Mouse (Mus musculus): ENCODE results near the gene Agfg2. TPM values are rescaled to one million over a fixed set of nuclear protein-coding genes. Genes with fewer than 3 reads are reported as not detected.
"Not testable (repeated sequence)": the region's sequence is repeated elsewhere in the genome, so short reads cannot be mapped to it uniquely, and the experiment has no call there.

The Agfg2 gene
- 10 to 100 TPM; 11.6 to 18.3 TPM for total RNA-seq (2021)

DNA sequence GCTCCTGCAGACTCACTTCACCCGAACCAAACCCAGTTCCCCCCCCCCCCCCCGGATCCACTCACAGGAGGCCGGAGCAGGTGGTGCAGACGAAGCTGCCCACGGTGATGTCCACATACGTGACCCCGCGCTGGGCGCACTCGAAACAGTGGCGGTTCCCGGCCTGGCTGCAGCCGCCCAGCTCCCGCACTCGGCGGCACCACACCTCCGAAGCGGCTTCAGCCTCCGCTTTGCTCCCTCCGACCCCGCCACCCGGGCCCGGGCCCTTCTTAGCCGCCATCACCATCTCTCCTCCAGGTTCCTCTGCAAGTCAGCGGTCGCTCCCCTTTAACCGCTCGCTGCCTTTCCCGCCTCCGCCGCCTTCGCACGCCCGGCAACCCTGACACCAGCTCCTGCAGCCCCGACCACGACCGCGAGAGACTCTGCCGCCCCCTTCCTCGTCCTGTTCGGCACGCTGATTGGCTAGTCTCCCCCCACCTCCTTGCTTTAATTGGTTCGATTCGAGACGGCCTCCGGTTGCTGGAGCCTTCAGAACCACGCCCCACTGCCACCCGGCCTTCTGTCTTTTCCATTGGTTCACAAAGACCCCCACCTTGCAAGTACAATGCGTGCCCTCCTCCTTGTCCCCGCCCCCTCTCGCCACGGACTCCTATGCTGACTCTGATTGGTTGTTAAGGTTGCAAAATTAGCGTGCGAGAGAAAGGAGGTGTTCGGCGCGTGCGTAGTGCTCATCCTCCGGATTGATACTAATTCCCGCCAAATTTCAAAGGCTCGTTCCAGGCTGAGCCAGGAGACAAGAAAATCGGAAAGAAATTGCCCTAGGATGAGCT, at the start of gene Agfg2:
Gene Agfg2 (minus strand): TSS at position 433 of the 830 bp plus-strand sequence.
- peak; percentile 91 for DNase-seq
- intact Hi-C loops (cut with DNase I) = loop anchor here (2.0 to 5.0 kb wide), 2 partner anchors 28 to 38 kb away; no protein-coding TSS in a partner anchor

DNA sequence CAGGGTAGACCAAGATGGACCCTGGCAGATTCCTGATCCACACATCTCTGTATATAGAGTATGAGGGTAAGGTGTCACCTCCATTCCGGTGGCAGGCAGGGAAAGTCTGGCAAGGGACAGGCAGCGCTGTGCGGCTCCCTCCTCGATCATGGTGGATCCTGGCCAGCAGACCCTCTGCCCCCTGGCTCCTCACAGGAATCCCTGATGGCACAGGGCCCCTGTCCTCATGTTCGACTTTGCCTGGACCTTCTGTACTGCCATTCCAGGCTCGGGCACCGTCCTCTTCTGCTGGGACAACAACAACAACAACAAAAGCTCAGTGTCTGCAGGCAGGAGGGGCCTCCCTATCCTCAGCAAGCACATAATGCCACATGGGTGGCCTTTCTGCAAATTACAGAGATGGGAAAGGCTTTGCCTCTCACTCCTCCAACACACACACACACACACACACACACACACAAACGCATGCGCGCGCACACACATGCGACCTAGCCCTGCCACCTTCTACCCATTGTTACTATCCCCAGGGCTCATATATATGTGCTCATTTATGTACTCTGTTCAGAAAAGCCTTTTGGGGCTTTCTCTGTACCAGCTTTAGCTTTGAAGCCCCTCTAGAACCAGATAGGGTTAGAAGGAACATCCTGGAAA, 49.2 kb upstream of the Agfg2 start:
- DNase-seq = no peak
- intact Hi-C loops (cut with DNase I) = no loop called here

DNA sequence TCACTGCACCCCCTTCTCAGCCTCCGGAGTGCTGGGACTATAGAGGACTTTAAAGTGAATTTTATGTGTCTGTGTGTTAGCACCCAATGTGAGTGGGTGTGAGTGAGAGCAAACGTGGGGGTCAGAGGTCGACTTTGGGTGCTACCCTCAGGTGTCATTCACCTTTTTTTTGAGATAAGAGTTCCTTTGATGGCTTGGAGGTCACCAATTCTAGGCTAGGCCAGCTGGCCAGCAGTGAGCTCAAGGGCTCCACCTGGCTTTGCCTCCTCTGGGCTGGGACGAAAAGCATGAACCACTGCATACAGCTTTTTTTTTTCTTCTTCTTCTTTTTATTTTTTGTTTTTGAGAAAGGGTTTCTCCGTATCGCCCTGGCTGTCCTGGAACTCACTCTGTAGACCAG, 42.2 kb upstream of the Agfg2 start:
- intact Hi-C loops (cut with DNase I) = no loop called here
- no peak for DNase-seq

DNA sequence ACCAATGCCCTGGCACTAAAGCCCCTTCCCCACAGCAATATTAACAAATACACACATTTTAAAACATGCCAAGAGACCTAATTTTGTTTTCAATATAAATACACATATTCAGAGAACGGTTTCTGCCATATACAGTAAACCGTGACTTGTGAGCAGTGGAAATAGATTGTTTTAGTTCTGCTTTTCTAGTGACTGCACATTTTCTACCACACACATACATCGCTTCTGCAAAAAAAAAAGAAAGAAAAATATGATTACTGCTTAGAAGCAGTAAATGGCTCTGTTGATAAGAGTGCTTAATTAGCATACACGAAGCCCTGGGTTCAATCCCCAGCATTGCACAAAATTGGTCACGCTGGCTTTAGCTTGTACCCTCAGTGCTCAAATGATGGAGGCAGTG, 39.3 kb upstream of the Agfg2 start:
- DNase-seq = no peak
- intact Hi-C loops (cut with DNase I) = loop anchor here (5.0 kb wide), 1 partner anchor 37 kb away; no protein-coding TSS in a partner anchor

DNA sequence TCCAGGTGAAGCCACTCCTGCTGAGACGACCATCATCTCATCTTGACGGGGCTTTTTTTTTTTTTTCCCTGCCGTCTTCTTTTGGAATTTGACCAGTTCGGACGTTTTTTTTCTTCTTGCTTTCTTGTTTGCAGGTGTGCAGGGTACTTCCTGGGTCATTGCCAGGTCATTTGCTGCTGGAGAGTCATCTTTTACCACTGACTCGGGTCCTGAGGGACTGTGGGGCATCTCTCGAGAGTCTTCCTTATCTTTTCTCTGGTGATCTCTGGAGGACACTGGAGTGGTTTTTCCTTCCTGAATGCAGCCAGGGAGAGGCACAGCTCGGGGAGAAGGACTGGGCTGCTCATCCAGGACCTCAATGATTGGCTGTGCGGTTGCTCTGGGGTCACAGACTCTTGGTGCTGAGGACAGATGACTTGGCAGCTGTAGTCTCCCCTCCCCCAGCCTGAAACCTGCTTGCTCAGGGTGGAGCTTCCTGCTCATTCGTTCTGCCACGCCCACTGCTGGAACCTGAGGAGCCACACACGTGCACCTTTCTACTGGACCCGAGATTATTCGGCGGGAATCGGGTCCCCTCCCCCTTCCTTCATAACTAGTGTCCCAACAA, 36.1 kb upstream of the Agfg2 start:
- DNase-seq = not testable (repeated sequence)
- intact Hi-C loops (cut with DNase I) = loop anchor here (5.0 kb wide), 1 partner anchor 33 kb away; no protein-coding TSS in a partner anchor

DNA sequence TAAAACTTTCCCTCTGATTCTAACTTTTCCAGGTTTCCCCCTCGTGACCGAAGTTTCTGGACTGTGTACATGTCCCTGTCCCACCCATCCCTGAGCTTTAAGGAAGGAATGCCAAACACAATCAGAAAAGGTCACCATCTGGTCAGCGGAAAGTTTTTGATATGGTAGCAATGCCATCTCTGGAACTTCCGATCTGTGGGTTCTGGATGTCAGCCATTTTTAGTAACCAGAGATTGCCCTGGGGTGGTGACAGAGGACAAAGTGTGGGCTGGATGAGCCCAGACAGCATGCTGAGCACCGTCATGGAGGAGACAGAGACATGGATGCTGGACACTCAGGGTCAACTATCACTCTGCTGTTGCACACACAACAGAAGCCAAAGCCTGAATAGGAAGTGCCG, 34.6 kb upstream of the Agfg2 start:
- intact Hi-C loops (cut with DNase I) = no loop called here
- no peak for DNase-seq

DNA sequence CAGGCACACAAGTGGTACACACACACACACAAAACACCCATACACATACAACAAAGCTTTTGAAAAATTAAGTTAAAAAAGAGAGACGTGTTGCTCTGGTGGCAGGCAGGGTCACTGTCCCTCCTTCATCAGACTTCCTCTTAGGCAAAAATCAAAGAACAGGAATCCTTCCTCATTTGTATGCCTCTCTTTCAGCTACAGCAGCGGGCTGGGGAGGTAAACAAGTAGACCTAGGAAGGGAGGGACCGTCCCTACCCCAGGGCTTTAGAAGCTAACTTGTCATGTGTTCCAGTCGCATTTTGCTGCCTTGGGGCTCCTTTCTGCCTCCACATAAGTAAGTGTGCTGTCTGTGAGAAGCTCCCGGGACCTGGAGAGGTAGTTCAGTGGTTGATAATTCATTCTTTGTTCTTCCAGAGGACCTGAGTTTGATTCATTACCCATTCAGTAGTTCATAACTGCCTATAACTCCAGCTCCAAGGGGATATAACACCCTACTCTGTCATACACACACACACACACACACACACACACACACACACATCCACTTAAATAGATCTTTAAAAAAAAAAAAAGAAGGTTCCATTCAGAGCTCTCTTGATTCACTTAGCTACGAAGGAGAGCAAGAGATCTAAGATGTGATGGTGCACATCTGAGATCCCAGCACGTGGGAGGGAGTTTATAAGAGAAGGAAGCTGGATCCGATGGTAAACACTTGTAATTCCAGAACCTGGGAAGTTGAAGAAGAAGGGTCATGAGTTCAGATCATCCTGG, 33.7 kb upstream of the Agfg2 start:
- intact Hi-C loops (cut with DNase I) = no loop called here
- DNase-seq = no peak

DNA sequence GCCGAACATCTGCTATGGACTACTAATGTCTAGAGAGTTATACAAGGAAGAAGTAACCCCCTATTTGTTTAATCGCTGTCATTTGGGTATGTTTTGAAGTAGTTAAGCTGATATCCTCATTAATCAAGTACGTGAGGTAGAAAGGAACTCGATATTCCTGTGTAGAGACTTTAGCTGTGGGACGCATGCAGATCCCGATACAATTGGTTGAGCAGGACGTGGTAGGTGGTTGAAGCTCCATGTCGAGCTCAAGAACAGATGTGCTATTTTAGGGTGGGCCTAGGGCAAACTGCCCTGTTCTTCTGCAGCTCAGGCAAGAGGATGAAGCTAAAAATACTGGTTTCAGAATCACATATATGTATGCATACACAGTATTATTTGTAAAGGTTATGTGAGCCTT, 31.2 kb upstream of the Agfg2 start:
- intact Hi-C loops (cut with DNase I) = no loop called here
- DNase-seq = no peak

DNA sequence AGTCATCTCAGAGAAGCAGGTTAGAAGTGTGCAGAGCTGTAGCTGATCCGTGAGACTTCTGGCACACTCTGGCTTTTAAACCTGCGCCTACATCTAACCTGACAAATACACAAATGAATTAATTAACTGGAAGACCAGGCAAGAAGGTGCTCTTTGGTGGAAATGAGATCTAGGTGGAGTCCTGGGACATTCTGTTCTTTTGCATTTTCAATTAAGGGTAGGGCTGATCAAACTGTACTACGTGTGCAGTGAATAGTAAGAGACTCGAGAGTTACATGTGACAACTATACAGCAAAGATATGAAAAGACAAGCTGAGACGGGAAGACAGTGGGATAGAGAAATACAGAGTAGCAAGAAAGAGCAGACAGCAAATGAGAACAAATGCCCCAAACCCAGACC, 28.9 kb upstream of the Agfg2 start:
- intact Hi-C loops (cut with DNase I) = no loop called here
- DNase-seq = no peak

DNA sequence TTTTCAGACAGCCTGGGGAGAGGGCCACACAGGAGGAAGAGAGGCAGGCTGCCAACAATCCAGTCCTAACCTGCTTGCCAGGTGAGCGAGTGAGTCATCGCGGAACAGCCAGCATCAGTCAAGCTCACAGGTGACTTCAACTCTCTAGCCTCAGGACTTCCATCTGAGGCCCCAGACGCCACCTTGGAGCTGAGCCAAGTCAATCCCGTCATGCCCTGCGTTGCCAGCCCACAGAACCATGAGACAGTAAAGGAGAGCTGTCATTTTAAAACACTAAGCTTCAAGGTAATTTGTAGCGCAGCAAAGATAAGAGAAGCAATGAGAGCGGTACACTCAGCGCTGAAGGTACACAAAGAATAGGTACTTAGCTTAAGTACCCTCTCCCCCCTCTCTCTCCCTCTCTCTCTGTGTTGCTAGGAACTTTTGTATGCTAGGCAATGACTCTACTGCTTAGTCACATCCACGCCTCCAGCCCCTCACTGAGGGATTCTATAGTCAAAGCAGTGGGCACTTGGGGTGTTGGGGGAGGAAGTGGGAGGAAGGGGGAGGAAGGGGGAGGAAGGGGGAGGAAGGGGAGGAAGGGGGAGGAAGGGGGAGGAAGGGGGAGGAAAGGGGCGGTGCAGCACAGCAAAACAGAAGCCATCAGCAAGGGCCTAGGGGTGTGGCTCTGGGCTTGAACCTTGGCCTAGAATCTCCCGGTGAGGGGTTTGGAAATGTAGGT, 22.5 kb upstream of the Agfg2 start:
- peak in 1 of 2 experiments; percentile 36 for DNase-seq
- intact Hi-C loops (cut with DNase I) = no loop called here

DNA sequence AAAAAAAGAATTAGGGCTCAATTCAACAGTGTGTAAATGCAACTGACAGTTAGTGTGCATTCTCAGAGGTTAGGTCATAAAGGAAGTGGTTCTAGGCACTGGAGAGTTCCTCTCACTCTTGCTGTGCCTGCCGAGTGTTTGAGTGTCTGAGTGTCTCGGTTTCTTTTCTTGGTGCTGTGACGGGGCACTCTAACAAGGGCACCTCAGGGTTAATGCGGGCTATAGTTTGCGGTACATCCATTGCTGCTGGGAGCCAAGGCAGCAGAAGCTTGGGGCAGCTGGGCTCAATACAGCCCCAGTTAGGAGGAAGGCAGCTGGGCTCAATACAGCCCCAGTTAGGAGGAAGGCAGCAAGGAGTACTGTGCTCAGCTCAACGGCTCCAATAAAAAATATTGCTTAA, 20.7 kb upstream of the Agfg2 start:
- no peak for DNase-seq
- intact Hi-C loops (cut with DNase I) = no loop called here

DNA sequence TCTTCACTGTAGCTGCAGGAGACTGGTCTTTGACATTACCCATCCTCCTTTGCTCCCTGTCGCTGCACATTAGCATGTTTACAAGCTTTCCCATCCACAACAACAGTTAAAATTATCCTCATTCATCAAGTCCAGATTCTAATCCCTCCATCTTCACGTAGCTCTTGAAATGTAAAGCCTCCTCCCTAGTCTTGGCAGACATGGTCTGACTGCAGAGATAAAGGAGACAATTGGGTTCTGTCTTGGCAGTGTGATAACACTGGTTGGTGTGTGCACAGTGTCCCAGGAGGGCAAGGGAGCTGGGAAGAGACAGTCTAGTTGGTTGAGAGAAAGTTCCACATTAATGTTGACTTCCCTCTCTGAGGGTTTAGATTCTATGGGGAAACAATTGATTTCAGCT, 15.3 kb upstream of the Agfg2 start:
- DNase-seq = no peak
- intact Hi-C loops (cut with DNase I) = no loop called here

DNA sequence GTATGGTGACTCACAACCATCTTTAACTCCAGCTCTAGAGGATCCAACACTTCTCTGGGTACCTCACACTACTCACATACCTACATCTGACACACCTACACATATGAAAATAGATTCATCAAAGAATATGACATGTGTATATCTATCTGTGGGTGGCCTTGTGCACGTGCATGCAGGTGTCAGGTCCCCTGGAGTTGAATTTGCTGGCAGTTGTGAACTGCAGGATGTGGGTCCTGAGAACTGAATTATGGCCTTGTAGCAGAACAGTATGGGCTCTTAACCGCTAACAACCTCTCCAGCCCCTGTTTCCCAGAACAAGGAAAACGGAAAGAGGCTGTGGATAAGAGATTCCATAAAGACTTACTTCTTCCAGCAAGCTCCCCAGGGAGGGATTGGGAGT, 14.6 kb upstream of the Agfg2 start:
- no peak for DNase-seq
- intact Hi-C loops (cut with DNase I) = no loop called here

DNA sequence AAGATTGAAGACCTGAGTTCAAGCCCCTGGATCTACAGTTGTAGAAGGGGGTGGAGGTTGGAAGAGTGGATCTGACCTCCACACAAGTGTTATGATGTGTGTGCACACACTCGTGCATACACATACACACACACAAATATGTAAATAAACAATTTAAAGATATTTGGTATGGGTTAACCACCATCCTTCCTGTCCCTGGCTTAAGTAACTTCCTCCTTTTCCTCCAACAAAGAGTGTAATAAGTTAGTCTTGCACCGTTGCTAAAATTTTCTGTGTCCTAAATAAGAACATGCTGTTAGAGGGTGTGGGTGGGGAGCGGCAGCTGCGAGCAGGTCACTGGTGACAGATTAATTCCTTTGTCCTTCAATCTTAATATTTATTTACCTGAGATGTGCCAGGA, 11.4 kb upstream of the Agfg2 start:
- intact Hi-C loops (cut with DNase I) = no loop called here
- DNase-seq = no peak

DNA sequence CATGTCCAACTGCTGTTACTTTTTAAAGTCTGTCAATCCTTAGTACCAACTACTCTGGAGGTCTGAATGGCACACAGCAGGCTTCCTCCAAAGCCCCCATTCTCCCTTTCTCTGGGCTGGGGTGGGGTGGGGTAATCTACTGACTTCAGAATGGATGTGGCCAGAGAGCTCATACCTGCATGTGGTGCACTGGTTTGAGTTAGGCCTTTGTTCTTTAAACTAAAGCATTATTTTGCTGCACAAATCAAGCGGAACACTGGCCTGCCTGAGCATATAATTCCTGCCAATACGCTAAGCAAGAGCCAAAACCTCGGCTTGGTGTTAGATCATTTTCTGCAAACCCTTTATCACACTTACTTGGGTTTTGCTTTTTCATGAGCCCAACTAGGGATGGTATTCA, 10.3 kb upstream of the Agfg2 start:
- intact Hi-C loops (cut with DNase I) = no loop called here

DNA sequence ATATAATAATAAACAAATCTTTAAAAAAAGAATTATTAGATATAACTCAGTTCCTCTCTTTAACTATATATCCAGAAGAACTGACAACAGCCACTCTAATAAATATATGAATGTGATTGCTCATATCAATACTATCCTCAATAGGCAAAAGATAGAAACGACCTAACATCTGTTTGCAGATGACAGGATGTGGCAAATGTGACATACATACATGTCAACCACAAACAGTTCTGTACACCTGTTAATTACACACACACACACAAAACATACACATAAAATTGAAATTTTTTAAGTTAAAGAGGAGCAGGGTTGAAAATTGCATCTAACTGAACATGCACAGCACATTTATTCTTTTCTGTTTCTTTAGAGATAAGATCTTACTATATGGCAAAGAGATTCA, 7.4 kb upstream of the Agfg2 start:
- no peak for DNase-seq
- intact Hi-C loops (cut with DNase I) = no loop called here

More for the DNA sequence above, 10.3 kb upstream of the Agfg2 start:
- no peak for DNase-seq

DNA sequence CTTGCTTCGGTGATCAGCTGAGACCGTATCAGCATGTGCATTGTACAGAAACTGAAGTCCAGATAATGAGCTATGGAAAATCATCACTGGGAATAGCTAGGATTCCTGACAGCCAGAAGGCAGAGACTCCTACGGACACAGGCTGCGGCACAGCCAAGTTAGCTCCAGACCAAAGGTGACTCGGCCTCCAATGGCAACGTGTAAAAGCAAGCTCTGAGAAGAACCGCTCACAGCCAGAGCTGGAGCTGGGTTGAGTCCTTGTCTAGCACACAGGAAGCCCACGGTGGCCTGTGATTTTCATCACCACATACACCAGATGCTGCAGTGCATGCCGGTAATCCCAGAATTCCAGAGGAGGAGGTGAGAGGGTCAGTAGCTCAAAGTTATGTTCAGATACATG, 6.0 kb upstream of the Agfg2 start:
- no peak for DNase-seq
- intact Hi-C loops (cut with DNase I) = no loop called here

DNA sequence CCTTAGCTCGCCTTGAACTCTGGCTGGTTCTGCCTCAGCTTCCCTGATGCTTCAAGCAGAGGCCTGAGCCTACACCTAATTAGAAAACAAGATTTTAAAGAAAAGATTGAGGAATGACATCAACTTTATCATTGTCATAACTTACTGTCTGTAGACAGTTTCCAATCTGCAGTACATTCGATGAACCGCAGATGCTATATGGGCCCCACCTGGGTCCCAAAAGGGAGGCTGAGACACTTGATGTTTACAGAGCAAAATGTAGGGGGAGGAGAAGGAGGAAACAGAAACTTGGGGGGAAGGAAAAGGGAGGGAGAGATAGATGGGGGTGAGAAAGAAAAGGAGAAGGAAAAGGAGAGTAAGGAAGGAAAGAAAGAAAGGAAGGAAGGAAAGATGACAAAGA, 5.4 kb upstream of the Agfg2 start:
- intact Hi-C loops (cut with DNase I) = loop anchor here (5.0 kb wide), 1 partner anchor 32 kb away; no protein-coding TSS in a partner anchor
- no peak for DNase-seq

DNA sequence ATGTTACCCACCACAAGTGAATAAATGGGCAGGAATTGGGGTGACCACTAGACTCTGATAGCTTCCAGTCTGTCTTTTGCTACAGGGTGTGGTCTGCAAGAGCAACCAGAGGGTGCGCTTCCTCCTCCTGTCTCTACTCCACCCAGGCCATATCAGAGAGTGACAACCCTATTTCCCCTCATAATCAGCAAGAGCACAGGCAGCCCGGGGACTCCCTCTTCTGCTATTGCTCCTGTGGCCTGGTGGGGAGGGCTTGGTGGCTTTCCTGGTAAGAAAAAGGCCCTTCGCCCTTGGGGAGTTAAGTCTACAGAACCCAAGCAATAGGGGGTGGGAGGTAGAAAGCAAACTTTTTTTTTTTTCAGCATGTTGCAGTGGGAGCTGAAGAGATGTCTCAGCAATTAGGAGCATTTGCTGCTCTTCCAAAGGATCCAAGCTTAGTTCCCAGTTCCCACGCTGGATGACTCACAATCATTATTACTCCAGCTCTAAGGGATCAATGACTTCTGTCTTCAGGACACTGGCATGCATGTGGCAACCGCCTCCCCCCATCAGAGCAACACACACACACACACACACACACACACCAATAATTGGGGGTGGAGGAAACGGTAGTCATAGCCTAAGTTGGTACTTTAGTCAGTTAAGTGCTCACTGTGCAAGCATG, 1.7 kb upstream of the Agfg2 start:
- DNase-seq = no peak
- intact Hi-C loops (cut with DNase I) = loop anchor here (5.0 kb wide), 1 partner anchor 36 kb away; no protein-coding TSS in a partner anchor

Measured in heart, postnatal 36 days (tissue).